Mouse (Mus musculus) heart, postnatal 0 days (tissue): ENCODE measurements around the gene Drc3. TPM values are rescaled to one million over a fixed set of nuclear protein-coding genes. Genes with fewer than 3 reads are reported as not detected.
A peak's percentile ranks its signal among the peaks of the same experiment; 100 is the strongest.

Experiments
- ATAC-seq: fragments of 200-750 bp; cut with Nextera tagmentation; 2 replicates; pipeline ENCODE4 v1.8.0; 2017; ENCODE audit warnings: low read depth, moderate number of reproducible peaks, moderate library complexity; ENCODE audit not compliant: insufficient read depth
- DNase-seq: peaks from one replicate; pipeline ENCODE4 v3.0.0-alpha.2; 2016; ENCODE audit warnings: low spot score
- H3K27ac ChIP-seq: fragments of 300-500 bp; sonication (generic); 2 replicates; pipeline ENCODE4 v1.5.1; 2014; ENCODE audit warnings: low read depth, mild to moderate bottlenecking
- H3K27me3 ChIP-seq: fragments of 300-500 bp; sonication (generic); 2 replicates; pipeline ENCODE4 v1.6.1; 2014; ENCODE audit warnings: low read length, mixed read lengths; ENCODE audit not compliant: control insufficient read depth, insufficient read depth
- H3K36me3 ChIP-seq: fragments of 300-500 bp; sonication (generic); replicated peaks from 2 replicates; pipeline ENCODE4 v1.6.1; 2014; ENCODE audit warnings: low read length, mixed read lengths; ENCODE audit not compliant: control insufficient read depth, insufficient read depth
- H3K4me1 ChIP-seq: fragments of 300-500 bp; sonication (generic); 2 replicates; pipeline ENCODE4 v1.6.1; 2014; ENCODE audit warnings: antibody characterized with exemption; ENCODE audit not compliant: control insufficient read depth, insufficient read depth
- H3K4me2 ChIP-seq: fragments of 300-500 bp; sonication (generic); 2 replicates; pipeline ENCODE4 v1.6.1; 2014; ENCODE audit warnings: low read depth, mild to moderate bottlenecking, low read length, moderate library complexity
- H3K4me3 ChIP-seq: fragments of 300-500 bp; sonication (generic); 2 replicates; pipeline ENCODE4 v1.5.1; 2014; ENCODE audit warnings: low read depth, low read length
- H3K9ac ChIP-seq: fragments of 300-500 bp; sonication (generic); replicated peaks from 2 replicates; pipeline ENCODE4 v1.6.1; 2014; ENCODE audit warnings: low read depth, low read length, mixed read lengths
- H3K9me3 ChIP-seq: fragments of 300-500 bp; sonication (generic); replicated peaks from 2 replicates; pipeline ENCODE4 v1.6.1; 2016; ENCODE audit warnings: low read length; ENCODE audit not compliant: control insufficient read depth
- CTCF ChIP-seq: IDR thresholded peaks from 2 replicates; pipeline ENCODE4 v1.5.1; 2016; ENCODE audit warnings: antibody characterized with exemption, control low read depth, low read depth
- EP300 ChIP-seq: IDR thresholded peaks from 2 replicates; pipeline ENCODE4 v1.6.1; 2016; ENCODE audit warnings: antibody characterized with exemption, low read depth
- WGBS: fragments of 180-500 bp; shearing (Covaris S2); extraction: QIAGEN DNeasy Blood & Tissue Kit; methylation state at CpG from one replicate; pipeline ENCODE4 v1.1.7; 2014; 5-methylcytosine and 5-hydroxymethylcytosine counted together
- polyA plus RNA-seq: library from polyadenylated mRNA; unstranded; fragments of >200 nt; fragmentation: Nextera tagmentation; extraction: Ambion mirVana; gene quantifications from 2 replicates; pipeline ENCODE4 v1.2.1, GENCODE M21; 2015
- total RNA-seq: library from RNA; depleted of rRNA; stranded (reverse); fragments of >200 nt; gene quantifications from 2 replicates; pipeline ENCODE4 v1.2.3, GENCODE M21; 2014; ENCODE audit warnings: low replicate concordance

Gene Drc3
- total and polyA plus RNA-seq, 2 experiments from 2014 or later, result 2.1 to 2.9 TPM

DNA sequence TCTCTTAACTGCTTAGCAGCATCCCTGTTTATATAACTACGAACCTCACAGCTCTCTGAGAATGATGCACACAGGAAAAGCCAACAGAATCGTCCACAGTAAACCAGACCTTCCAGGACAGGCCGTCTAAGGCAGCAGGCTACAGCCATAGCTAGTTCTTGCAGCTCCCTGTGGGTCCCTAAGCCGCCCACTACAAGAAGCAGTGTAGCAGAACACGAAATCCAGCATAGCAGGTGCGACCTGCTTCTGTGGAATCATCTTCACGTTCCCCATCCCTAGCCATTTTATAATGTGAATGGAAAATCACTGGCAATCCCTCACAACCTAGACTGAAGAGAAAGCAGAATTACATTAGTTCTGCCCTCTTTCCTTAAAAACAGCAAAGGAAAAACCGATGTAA lies 36.2 kb upstream of the Drc3 start:
- H3K27ac ChIP-seq, result no peak overlapping the region
- ATAC-seq (no peak), DNase-seq (no peak)
- TF ChIP-seq CTCF (no peak), EP300 (no peak)
- H3K4me2 ChIP-seq, result no peak overlapping the region
- H3K9me3 ChIP-seq, result no peaks in the 10 kb centered on the region
- H3K27me3 ChIP-seq, result no peaks in the 10 kb centered on the region
- H3K4me1 ChIP-seq, result peaks cover 22% of the 10 kb centered on the region
- H3K4me3 ChIP-seq, result no peak overlapping the region
- no peaks in the 10 kb centered on the region for H3K36me3 ChIP-seq
- WGBS, result 77% methylated on average over 8 of the region's 8 CpGs
- no peak overlapping the region for H3K9ac ChIP-seq

DNA sequence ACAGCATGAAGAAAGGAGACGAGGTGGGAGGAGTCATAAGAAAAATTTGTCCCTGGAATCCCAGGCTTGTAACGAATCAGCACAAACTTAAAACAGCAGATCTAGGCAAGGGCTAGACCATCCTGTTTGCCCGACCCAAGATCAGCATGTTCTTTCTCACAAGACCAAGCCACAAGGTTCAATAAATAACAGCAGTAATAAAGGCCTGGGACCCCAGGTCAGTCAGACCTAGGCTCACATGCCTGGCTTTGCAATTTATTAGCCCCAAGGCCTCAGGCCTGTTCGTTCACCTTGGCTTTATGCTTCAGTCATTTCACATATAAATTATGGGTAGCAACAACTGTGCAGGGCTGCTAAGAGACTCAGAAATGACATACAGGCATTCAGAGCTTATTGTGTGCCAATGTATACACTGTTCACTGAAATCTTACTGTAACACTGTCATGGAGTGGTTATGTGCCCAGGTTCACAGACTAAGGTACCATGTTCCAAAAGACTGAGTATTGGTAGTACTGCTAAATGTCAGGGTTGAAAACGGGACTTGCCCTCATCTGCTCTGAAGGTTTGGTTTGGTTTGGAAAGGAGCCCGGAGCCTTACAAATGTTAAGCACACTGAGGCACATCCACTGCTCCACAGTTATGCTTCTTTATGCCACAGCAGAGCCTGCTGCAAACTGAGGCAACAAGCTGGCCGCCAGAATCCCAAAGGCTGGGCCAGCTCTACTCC lies 35.6 kb upstream of the Drc3 start:
- no peak overlapping the region for H3K9ac ChIP-seq
- no peak for ATAC-seq
- DNase-seq, result no peak
- WGBS, result 66% methylated on average over 7 of the region's 7 CpGs
- H3K27me3 ChIP-seq, result no peaks in the 10 kb centered on the region
- no peak overlapping the region for H3K27ac ChIP-seq
- H3K4me3 ChIP-seq, result no peak overlapping the region
- H3K4me2 ChIP-seq, result no peak overlapping the region
- H3K36me3 ChIP-seq, result no peaks in the 10 kb centered on the region
- TF ChIP-seq EP300 (no peak), CTCF (no peak)
- H3K4me1 ChIP-seq, result peaks cover 21% of the 10 kb centered on the region
- no peaks in the 10 kb centered on the region for H3K9me3 ChIP-seq

DNA sequence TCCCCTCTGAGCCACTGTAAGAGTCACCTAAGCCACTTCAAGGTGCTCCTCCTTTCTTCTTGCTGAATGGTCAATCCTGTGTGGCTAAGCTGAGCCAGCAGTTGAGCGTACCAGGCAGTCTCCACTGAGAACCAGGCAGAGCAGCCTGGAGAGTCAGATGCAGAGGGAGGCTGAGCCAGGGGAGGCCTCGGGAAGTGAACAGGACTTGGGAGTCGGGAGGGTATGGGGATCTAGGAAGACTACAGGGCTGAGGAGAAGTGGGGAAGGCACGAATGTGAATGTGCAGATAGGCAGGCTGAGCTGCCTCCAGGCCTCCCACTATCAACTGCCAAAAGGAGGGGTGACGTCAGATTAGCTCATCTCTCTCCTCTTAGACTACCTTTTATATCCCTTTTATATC lies 34.4 kb upstream of the Drc3 start:
- Histone ChIP-seq H3K36me3 (no peaks in the 10 kb centered on the region), H3K27me3 (no peaks in the 10 kb centered on the region), H3K9me3 (no peaks in the 10 kb centered on the region), H3K4me2 (no peak overlapping the region), H3K9ac (no peak overlapping the region), H3K4me3 (no peak overlapping the region), H3K27ac (no peak overlapping the region), H3K4me1 (peaks cover 21% of the 10 kb centered on the region)
- WGBS, result 39% methylated on average over 5 of the region's 5 CpGs
- DNase-seq (no peak), ATAC-seq (peak; percentile 39; the same call in 1 of the 2 replicates)
- no peak for TF ChIP-seq EP300
- no peak for TF ChIP-seq CTCF

DNA sequence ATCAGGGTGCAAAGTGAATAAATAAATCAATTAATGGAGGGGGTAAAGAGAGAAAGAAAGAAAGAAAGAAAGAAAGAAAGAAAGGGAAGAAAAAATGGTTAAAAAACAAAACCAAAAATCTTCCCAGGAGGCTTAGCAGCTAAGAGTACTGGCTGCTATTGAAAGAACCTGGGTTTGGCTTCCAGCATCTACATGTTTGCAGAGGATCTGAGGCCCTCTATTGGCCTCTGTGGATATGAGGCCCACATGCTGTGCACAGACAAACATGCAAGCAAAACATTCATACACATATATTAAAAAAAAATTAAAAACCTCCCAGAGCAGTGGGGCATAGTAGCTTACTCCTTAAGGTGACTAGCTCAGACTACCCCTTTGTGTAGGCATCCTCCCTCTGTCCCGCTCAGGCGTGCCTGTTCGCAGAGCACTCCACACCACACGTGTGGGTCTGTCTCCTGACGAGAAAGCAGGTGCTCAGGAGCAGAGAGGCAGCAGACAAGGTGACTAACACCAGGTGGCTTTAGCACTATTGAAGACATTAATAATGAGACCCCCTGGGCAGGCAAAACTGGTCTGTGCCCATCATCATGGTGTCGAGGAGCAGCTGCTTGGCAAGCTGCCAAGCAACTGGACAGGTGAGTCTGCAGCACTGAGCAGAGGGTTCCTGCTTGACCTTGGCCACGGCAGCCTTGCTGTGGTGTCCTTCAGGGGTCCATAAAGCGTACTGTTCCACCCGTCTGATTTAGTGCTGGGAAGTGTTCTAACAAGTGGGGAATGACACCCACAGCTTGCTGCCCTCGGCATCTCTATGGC lies 33.7 kb upstream of the Drc3 start:
- H3K4me1 ChIP-seq, result peaks cover 21% of the 10 kb centered on the region
- 70% methylated on average over 10 of the region's 10 CpGs for WGBS
- no peaks in the 10 kb centered on the region for H3K27me3 ChIP-seq
- no peak overlapping the region for H3K4me3 ChIP-seq
- no peaks in the 10 kb centered on the region for H3K36me3 ChIP-seq
- no peak overlapping the region for H3K27ac ChIP-seq
- DNase-seq, result no peak
- H3K4me2 ChIP-seq, result no peak overlapping the region
- H3K9ac ChIP-seq, result no peak overlapping the region
- 0 out of 2 replicates have a peak, but pooled peaks have one; percentile 5 for TF ChIP-seq CTCF
- no peak for TF ChIP-seq EP300
- no peaks in the 10 kb centered on the region for H3K9me3 ChIP-seq
- no peak for ATAC-seq

DNA sequence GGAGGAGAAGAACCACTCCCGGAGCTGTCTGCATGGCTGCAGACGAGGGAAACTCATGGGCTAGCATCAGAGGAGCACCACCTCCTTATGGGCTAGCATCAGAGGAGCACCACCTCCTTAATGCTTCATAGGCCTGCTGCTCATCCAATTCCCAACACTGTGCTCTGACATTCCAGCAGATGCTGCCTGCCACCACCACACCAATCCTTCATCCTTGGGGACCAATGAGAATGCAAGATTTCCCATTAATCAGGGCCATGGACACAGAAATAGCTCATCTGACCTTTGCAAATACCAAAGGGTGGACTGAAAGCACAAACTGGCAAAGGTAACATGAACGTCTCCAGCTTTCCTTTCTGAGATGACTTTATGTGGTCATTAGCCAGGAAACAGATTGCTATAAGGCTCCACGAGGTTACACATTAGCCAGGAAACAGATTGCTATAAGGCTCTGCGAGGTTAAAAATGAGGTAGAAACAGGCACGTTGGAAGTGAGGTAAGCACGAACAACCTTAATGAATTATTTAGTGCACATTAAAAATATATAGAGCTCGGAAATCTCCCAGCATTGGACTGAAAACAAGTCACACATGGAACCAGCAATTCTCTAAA lies 32.6 kb upstream of the Drc3 start:
- Histone ChIP-seq H3K4me3 (no peak overlapping the region), H3K27me3 (no peaks in the 10 kb centered on the region), H3K27ac (no peak overlapping the region), H3K36me3 (no peaks in the 10 kb centered on the region), H3K4me1 (peaks cover 21% of the 10 kb centered on the region), H3K9me3 (no peaks in the 10 kb centered on the region), H3K4me2 (no peak overlapping the region), H3K9ac (no peak overlapping the region)
- ATAC-seq, result no peak
- no peak for DNase-seq
- 61% methylated on average over 8 of the region's 8 CpGs for WGBS
- TF ChIP-seq CTCF (no peak), EP300 (no peak)
